Mouse (Mus musculus) kidney, postnatal 4 days (tissue): ENCODE data around the gene Lrrc29.

Experiments
- DNase-seq, 2 experiments: peaks; one replicate each; pipeline ENCODE4 v3.0.0; 2021; ENCODE audit warnings: mixed read lengths in 2 of 2

The Lrrc29 gene

GRCm38 (mm10) chr8:105343791-105344574 lies 17.9 kb upstream of the Lrrc29 start:
- DNase-seq, result no peak

- DNase-seq, result no peak
These were observed 16.7 kb upstream of the Lrrc29 start for GRCm38 (mm10) chr8:105342768-105343167.

- DNase-seq, result peak; percentile 49 to 65
These were observed 15.3 kb upstream of the Lrrc29 start for GRCm38 (mm10) chr8:105341399-105341798.

- no peak for DNase-seq
These were observed 14.0 kb upstream of the Lrrc29 start for GRCm38 (mm10) chr8:105339886-105340635.

GRCm38 (mm10) chr8:105338992-105339391 lies 12.9 kb upstream of the Lrrc29 start:
- DNase-seq, result no peak

- DNase-seq, result peak; percentile 47 to 60
These were observed 10.5 kb upstream of the Lrrc29 start for GRCm38 (mm10) chr8:105336373-105337130.

GRCm38 (mm10) chr8:105332523-105332922 lies 6.4 kb upstream of the Lrrc29 start:
- no peak for DNase-seq

GRCm38 (mm10) chr8:105331931-105332330 lies 5.9 kb upstream of the Lrrc29 start:
- DNase-seq, result no peak

GRCm38 (mm10) chr8:105331469-105331868 lies 5.4 kb upstream of the Lrrc29 start:
- no peak for DNase-seq

GRCm38 (mm10) chr8:105330325-105330724 lies 4.2 kb upstream of the Lrrc29 start:
- peak in 1 of 2 experiments; percentile 12 for DNase-seq

GRCm38 (mm10) chr8:105326968-105327367 lies 890 bp upstream of the Lrrc29 start:
- peak in 1 of 2 experiments; percentile 15 for DNase-seq

- peak; percentile 52 to 58 for DNase-seq
These were observed 411 bp downstream of the Lrrc29 start for GRCm38 (mm10) chr8:105325641-105326093.

- DNase-seq, result no peak
These were observed 2.9 kb downstream of the Lrrc29 start for GRCm38 (mm10) chr8:105323183-105323582.

GRCm38 (mm10) chr8:105318662-105319190 lies 7.4 kb downstream of the Lrrc29 start:
- DNase-seq, result no peak

- DNase-seq, result no peak
These were observed 8.1 kb downstream of the Lrrc29 start for GRCm38 (mm10) chr8:105317941-105318340.

GRCm38 (mm10) chr8:105315073-105315769 lies 10.9 kb downstream of the Lrrc29 start:
- DNase-seq, result peak in 1 of 2 experiments; percentile 6

GRCm38 (mm10) chr8:105313622-105314402 lies 12.3 kb downstream of the Lrrc29 start:
- DNase-seq, result no peak

- no peak for DNase-seq
These were observed 13.1 kb downstream of the Lrrc29 start for GRCm38 (mm10) chr8:105312891-105313481.

- DNase-seq, result no peak
These were observed 14.4 kb downstream of the Lrrc29 start for GRCm38 (mm10) chr8:105311718-105312117.

- no peak for DNase-seq
These were observed 16.0 kb downstream of the Lrrc29 start for GRCm38 (mm10) chr8:105310118-105310517.
